Mouse (Mus musculus) cerebellum, postnatal 36 days (tissue): Measurements from ENCODE around the gene Add3.

Experiments used
- DNase-seq, 2 experiments: peaks; one replicate each; pipeline ENCODE4 v3.0.0; 2021 to 2022; ENCODE audit warnings: mixed read lengths in 2 of 2

Add3 gene

DNA sequence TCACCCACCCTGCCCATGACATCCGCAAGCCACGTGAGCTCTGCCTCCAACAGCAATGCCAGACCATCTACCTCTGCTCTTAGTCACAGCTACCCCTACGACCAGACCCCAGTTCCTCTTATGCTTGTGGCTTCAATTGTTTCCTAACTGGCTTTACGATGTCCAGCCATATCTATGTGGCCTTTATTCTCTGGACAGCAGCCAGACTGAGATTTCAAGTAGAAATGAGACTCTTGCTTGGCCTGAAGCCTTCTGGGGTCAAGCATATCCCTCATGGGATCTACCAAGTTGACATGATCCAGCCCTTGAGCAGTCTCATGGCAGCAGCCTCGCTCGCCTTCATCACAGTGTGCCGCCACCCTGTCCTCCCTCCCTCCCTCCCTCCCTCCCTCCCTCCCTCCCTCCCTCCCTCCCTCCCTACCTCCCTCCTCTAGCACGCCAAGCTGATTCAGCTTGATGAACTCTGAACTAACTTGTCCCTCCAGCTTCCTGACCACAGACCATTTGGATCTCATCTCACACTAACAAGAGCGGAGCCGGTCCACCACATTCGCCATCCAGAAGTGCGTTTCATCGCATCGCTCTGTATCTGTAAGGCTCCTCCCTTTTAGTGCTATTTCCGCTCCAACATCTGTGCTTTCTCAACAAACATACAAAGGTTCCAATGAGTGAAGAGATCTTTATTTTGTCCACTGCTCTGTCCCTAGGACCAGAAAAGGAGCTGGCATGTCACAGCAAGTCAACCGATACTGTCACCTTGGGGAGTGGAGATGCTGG is 9.7 kb upstream of the Add3 start:
- no peak for DNase-seq

DNA sequence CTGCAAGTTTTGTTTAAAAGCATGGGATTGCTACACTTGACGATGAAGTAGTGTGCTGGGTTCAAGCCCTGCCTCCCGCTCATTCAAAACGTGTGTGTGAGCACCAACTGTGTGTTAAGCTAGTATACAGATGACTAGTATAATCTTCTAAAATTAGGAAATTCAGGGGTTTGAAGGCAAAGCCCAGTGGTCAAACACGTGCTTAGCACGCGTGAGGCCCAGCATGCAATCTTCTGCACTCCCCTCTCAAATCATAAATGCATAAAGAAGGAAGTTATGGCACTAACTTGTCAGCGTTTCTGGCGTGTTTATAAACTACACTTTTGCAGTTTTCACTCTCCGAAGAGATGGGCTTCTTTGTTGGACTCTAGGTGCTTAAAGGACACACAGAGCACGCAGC is 7.8 kb upstream of the Add3 start:
- no peak for DNase-seq

DNA sequence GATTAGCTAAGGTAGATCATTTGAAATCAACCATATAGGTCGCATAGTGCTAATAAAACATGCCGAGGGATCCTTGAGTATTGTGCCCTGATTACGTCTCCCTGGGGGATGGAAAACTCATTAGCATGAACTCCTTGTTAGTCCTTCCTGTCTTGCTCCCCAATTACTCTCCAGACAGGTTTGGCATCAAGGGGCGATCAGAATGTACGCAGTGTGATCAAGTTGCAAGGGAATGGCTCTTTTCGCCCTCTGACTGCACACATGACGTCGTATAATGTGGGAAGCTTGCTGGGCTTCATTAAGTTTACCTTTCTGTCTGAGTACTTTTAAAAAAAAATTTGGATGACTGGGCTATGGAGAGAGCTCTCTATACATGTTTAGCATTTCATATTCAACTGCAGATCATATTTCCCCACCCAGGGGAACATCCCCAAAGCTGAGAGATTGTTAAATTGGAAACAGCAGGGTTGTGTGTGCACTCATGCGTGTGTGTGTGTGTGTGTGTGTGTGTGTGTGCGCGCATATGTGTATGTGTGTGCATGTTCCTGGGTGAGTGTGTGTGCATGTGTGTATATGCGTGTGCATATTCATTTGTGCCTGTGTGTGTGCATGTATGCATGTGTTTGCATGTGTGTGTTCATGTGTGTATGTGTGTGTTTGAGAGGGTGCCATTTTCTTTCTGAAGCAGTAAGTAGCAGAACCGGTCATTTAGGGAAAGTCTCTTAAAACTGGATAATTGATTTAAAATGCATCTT is 3.7 kb upstream of the Add3 start:
- DNase-seq: no peak

DNA sequence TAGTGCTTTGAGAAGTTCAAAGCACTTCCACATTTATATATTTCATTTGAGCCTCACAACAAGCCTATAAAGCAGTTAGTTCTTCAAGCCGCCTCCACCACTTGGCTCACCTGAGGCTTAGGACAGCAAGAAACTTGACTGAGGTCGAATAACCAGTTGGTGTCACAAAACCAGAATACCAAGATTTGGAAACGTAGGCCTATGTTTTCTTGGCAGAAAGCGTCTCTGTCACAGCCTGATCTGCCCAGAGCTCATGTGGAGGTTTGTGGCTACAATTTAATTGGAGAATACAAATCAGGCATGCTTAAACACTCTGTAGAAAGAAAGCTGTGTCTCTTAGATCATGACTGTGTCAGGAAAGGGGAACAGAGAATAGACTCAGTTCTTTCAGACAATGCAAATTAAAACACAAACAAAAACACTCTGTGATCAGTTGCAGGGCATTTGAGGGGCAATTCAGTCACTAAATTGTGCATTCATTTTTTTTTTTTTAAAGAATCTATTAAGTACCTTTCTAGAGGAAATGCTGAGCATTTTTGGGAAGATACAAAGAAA is 3.0 kb upstream of the Add3 start:
- no peak for DNase-seq

DNA sequence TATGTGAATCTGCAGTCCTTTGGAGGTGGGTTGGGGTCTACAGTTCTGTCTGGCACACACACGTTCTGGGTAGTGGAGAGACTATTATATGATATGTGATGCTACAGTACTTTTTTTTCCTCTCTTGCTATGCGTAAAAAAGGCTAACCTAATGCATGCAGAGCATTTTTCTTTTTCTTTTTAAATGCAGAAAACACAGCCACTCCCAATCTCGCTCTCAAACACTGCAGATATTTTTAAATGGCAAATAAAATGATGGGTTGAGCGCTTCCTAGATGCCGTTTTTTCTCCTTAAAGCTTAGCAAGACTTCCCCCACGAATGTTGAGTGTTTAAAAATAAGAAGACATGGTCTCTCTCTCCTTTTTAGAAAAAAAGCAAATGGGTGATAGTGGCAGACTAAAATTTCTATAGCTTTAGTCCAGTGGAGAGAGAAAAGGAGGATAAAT is 584 bp downstream of the Add3 start:
- no peak for DNase-seq

DNA sequence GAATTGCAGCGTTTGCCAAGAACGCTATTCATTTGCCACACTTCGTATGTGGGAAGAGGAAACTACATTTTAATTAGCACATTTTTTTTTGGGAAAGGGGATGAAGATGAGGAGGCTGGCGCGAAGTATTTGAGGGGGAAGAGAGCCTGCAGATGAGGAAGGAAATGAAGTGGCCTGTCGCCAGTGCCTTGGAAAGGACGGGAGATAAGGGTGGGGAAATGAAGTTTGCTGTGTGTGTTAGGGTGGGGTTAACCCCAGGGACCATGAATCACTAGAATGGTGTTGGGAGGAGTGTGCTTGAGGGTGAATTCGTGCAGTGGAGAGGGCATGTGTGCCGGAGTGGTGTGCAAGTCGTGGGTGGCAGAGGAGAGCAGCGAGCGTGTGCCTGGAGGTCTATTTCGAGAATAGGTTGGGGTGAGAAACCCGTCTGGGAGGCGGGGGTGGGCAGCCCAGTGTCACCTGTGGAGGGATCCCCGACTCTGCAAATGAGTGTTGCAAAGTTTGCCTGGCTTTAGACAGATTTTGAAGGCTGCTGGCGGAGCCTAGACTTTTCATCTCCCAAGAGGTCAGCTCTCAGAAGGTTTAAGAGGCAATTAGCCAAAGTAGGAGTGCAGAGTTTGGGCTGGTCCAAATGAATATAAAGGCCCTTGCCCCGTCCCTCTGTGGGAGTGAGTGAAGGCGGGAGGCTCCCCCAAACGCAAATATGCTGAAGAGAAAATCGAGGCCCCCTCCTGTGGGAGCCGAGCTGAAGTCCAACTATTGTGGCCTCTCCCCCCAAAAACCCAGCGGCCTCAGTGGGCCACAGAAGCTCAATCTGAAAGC is 1.2 kb downstream of the Add3 start:
- peak; percentile 55 to 62 for DNase-seq

DNA sequence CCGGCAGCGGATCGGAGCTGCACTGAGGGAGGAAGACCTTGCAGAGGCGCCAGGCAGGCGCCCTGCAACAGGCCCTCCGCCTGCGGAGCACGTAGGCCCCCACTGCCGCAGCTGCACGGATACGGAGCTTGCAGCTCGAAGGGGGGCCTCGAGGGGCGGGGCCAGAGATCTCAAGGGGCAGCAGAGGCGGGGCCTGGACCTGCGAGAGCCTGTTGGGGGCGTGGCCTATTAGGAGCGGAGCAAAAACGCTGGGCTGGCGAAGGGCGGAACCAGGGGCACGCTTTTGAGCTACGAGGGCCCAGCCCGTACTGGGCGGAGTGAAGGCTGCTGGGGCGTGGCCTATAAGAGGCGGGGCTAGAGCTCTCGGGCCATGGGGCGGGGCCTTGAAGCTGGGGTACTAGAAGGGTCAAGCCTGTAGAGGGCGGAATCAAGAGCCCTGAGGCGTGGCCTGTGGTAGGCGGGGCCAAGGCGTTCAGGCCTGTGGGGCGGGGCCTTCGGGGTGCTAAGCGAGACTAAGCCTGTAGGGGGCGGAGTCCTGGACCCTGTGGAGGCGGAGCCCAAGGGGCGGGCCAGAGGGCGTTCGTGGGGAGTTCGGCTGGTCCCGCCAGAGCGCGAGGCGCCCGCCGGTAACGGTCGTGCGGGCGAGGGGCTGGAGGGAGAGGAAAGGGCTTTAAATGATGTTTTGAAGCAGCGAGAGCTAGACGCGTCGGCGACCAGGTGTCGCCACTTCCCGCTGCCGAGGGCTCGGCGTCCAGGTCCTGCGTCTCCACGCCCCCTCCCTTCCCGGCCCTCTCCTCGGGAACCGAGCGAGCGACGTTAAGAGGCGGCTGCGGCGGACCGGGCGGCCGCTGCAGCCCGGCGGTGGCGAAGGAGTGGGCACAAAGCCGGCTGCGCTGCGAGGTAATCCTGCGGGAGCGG is 2.2 kb downstream of the Add3 start:
- DNase-seq: peak; percentile 99

DNA sequence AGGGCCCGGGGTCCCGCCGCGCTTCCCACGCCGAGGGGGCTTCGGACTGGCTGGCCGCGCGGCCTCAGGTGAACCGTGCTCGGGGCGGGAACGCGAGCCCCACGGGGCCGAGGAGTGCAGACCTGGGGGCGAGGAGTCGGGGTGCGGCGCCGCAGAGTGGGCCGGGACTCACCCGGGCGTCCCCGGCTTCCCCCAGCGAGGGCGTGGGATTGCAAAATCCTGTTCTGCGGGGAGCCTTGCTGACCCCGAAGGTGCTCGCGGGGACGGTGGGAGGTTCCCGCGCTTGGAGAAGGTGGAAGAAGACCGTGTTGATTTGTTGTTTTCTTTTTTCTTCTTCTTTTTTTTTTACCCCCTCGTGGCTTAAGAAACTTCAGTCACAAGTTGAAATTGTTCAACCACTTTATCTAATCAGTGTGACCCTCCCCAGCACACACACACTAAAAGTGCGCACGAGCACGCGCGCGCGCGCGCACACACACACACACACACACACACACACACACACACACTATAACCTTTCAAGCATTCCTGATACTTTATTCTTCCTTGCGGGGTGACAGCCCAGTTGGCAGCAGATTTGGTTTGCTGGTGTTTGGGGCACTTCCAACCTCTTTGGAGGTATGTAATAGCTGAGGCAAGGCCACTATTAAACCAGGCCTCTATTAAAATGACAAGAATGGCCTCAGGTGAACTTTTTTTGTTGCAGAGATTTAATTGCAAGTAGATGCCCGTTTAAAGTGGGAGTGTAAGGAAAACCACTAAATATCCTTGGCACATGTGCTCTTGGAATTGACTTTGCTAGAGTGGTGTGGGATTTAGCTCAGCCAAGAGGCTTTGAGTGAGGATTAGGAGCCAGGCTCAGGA is 3.1 kb downstream of the Add3 start:
- peak; percentile 18 to 30 for DNase-seq

DNA sequence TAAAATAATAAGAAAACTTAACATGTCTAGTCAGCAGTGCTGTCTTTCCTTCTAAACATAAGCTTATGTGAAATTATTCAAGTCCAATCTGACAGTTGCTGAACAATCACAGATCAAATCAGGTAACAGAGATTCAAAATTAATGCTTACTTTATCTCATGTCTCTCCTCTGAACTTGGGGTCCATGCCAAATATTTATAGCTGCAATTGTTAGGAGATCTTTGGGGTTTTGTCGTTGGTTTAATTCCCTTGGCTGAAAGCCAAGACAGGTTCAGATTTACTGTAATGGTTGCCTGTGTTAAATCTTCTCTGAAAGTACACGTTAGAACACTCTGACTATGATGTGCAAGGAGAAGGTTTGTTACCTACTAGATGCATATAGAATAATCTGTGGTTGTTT is 4.8 kb downstream of the Add3 start:
- DNase-seq: no peak

DNA sequence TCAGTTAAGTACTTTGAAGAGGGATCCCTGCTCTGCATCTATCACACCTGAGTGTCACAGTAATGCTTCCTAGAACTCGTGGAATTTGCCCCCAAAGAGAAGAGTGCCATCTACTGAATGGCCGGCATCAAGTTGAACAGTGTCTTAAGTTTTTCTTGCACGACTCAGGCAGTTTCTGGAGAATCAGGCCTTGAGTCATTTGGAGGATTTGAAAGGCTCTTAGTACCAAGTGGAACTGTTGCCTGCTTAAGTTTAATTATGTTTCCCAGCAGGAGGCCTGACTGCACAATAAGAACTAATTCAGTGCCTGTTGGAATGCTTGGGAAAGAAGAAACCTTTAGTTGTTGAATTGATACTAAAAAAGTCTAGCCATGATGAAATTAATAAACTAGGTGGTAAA is 9.1 kb downstream of the Add3 start:
- no peak for DNase-seq

DNA sequence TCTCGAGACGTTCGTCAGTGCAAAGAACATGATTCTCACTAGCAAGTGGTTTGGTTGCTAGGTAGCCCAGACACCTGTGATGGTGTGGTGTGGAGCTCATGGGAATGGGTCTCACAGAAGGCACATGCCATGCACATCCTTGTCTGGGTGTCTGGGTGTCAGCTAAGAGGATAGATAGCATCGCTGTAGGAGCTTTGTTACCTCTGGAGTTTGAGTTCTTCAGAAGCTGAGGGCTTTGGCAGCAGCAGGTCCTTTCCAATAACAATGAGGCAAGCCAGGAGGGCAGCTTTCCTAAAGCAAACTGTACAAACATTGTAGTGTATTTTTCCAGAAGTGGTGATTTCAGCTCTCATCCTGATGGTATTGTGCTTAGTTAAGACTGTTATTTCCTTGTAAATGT is 12.2 kb downstream of the Add3 start:
- DNase-seq: no peak

DNA sequence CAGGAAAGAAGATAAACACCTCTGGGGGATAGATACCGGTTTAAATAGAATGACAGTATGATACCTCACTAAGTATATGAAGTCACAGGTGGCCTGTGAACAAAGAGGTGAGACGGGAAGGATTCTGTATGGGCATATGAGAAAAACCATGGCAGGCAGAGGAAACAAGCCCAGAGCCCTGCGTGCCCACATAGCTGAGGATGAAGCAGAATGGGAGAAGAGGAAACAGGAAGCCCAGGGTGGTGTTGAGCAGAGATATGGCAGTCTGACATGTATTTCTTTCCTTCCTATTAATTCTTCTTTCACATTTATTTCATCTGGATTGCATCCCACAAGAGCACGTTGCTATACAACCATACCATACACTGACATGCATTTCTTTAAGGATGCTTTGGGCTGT is 12.9 kb downstream of the Add3 start:
- DNase-seq: no peak

DNA sequence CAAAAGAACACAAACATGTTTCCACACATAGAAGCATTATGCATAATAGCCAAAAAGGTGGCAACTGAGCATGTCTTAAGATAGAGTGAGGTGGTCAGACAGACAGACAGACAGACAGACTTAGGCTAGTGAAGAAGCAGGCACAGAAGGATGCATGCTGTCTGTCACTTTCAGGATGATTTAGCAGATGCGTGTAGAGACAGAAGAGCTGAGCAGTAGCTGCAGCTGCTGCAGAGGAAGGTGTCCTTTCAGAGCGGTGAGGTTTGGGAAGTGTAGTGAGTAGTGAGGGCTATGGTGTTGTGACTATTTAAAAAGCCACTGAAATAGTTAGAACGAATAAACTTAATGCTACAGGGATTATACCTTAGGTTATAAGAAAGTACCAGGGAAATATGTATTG is 13.9 kb downstream of the Add3 start:
- DNase-seq: no peak

DNA sequence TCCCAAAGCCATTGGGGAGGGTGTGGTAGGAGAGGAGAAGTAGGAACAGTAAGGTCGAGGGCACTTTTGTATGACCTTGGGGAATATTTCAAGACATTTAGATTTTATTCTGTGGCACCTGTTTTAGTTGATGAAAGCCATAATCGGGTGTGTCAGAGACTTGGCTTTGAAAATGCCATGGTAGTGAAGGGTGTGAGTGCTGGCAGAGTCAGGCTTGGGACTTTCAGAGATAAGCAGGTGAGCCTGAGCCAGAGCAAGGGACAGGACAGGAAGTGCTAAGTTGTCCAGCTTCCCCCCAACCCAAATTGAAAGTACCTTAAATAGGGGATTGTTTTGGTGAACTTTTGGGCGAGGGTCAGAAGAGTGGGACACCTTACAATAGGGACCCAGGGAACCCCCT is 16.1 kb downstream of the Add3 start:
- no peak for DNase-seq

DNA sequence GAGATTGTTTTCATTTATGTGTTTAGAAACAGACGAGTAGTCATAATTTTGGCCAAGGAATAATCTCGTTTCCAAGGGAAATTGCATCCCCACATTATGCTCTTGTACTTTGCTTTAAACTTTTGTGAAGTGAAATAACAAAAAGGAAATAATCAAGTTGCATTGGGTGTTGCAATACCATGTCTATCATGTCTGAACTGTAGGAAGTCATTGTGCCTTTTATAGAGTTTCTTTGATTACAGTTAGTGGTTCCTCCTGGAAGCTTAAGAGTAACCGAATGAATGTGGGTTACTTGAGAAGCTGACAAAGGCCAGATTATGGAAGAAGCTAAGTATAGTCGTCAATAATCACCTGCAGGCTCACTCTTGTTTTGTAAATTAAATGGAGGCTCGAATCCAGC is 16.9 kb downstream of the Add3 start:
- no peak for DNase-seq

DNA sequence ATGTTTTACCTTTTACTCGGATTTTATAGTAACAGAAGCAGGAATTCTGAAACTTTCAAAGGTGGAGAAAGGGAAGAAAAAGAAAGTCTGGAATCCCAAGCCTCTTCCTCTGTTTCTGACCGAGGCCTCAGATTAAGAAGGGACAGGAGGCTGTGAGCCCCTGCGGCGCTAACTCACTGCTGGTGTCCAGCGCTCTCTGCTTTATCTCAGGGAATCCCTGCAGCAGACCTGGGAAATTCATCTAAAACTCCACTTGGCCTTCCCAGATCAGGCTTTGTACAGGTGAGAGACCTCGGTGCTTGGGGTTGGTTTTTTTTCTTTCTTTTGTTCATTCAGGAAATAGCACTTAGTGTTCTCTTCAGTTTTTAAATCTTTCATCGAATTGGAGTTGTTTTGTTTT is 19.1 kb downstream of the Add3 start:
- DNase-seq: peak in 1 of 2 experiments; percentile 34

DNA sequence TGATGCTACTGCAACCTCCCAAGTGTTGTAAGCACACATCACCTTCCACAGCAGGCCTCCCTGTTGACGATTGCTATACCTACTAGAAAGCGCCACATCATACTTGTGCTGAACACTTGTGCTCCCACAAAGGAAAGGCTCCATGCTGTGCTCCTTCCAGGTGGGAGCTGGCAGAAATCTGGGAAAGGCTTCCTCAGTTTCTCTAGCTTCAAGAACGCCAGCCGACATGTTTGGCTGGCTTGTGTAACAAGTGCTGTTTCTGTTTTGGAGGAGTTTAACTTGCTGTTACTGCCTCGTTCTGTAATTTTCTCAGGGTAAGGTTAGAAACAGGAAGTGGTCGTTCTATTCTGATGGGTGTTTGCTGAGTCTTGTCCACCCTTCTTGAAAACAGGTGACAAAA is 22.7 kb downstream of the Add3 start:
- no peak for DNase-seq

DNA sequence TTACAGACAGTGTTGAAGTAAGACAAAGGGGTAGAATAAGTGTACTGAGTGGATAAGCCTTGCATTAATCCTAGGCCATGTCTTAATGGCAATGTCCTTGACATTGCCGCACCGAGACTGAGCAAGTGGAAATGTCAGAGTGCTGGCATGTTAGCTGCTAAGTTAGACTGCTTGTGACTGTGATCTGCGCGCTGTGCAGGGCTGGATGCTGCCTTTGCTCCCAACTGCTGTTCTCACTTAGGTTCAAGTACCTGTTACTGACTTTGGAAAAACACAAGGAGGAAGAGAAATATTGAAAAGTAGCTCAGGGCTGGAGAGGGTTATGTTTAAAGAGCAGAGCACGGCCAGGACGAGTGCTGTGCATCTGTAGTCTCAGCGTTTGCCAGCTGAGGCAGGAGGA is 24.4 kb downstream of the Add3 start:
- DNase-seq: no peak

DNA sequence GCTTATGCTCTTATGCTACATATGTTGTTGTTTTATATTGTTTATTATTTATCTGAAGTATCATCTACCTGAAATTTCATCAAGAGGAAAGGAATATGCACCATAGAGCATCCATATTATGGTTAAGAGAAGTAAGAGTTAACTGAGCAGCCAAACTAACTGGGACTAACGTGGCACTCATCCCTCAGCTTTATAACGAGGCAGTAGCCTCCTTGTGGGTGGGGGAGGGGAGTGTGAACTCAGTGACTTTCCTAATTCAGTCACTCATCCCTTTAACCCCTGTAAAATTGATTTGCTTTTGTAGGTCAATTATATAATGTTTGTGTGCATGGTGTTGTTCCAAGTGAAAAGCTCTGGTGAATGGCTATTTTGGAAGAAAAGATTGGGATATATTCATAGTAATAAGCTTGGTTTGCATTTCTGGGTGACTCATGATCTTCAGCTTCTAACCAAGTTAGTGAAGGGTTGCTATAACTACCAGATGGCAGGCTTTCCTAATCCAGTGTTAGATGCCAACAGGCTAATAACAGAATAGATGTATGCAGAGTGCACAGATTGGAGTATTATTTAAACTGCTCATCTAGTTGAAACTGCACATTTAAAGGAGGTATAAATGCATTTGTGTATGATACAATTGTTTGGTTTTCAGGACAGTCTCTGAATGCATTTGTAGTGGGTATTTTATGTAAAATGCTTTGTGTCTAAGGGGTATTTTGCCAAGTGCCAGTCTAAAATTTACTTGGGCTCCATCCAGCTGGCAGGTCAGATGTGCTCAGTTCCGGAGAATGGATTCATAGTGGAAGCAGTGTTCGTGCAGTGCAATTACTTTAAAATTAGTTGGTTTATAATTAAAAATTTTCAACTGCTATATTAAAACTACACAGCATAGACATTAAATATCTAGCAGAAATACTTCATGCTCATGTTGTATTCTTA is 25.3 kb downstream of the Add3 start:
- peak; percentile 56 to 64 for DNase-seq

DNA sequence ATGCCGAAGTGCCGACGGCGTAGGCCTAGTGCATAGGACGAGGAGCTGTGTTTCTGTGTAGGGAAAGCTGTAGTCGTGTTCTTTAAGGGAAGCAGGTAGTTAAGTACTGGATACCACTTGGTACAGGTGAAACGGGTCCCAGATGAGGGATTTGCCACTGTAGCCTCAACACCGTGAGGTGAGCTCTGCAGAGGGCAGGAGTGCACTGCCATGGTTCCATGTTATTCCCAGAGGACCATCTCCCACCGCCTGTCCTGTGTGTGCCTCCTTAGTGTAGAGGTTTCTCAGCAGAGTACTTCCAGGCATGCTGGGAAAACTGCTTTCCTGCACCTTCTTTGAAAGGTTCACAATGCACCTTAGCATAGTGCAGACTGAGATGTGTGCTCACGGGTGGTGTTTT is 26.1 kb downstream of the Add3 start:
- peak in 1 of 2 experiments; percentile 40 for DNase-seq
